8 mouse cellular contexts compared by ENCODE assay signal in the genomic region with DNA sequence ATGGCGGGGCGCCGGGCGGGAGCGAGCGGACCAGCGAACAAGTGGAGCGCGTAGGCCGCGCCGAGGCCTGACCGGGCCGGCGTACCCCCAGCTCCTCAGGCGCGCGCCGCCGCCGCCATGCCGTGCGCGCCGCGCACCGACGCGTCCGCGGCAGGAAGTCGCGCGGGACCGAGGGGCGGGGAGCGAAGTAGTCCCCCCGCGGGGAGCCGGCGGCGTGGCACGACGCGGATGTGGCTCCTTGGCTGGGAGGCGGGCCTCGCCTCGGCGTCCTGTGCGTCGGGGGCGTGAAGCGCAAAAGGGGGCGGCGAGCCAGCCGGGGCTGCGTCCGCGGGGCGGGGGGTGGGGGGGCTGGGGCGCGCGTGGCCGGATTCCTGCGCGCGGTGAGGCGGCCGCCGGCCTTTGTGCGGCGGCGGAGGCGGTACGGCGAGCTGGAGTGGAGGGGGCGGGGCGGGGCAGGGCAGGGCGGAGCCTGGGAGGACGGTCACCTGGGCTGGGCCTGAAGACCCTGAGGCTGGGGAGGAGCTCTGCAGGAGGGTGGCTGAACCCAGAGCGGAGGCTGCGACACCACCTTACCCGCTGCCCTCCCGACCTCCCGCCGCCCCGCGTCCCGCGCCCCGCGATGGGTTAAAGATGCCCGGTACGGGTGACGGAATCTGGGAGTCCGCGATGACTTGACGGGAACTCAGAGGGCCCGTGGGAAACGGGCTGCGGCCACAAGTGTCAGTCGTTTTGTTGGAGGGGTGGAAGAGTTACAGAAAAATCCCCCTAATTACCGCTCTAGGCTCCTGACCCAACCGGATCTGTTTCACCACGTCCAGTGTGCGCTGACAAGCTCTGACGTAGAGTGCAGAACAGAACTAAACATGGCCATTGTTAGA. TPM values are rescaled to one million over a fixed set of nuclear protein-coding genes. Genes with fewer than 3 reads are reported as not detected.
A peak's percentile ranks its signal among the peaks of the same experiment; 100 is the strongest.
DNase-seq lines count a peak whose midpoint lies in the region; ATAC-seq and TF ChIP-seq lines count a peak whose summit lies in the region.

A gene (minus strand): TSS at position 226 of the 878 bp plus-strand sequence.

- under 1% methylated on average over 102 of the region's 107 CpGs for WGBS in cerebellum, adult 2 months
- WGBS in forebrain, postnatal 0 days, result 3% methylated on average over 70 of the region's 107 CpGs
- WGBS in neural tube, embryonic 15.5 days, result under 1% methylated on average over 85 of the region's 107 CpGs

- peak; percentile 81 for ATAC-seq in forebrain, postnatal 0 days
- peak; percentile 87 for ATAC-seq in neural tube, embryonic 15.5 days (ENCODE audit: low FRiP score)

- peak within 1 kb of the TSS; percentile 94 for H3K9ac ChIP-seq in MEL (ENCODE audit: control insufficient read depth, low read depth, low read length, poor library complexity, severe bottlenecking)
- H3K9ac ChIP-seq in forebrain, postnatal 0 days, result peak within 1 kb of the TSS; percentile 99
- peak within 1 kb of the TSS; percentile 96 for H3K9ac ChIP-seq in neural tube, embryonic 15.5 days (replicated peaks)

- peak within 1 kb of the TSS; percentile 49 for H3K27ac ChIP-seq in MEL (ENCODE audit: control insufficient read depth, low read depth, low read length)
- H3K27ac ChIP-seq in cerebellum, adult 2 months (ENCODE audit: insufficient read depth, low read length), result peak within 1 kb of the TSS; percentile 86
- peak within 1 kb of the TSS; percentile 96 for H3K27ac ChIP-seq in forebrain, postnatal 0 days (ENCODE audit: low read depth, low read length)
- peak within 1 kb of the TSS; percentile 98 for H3K27ac ChIP-seq in neural tube, embryonic 15.5 days (replicated peaks)

- TF ChIP-seq RAD21 in MEL (IDR thresholded peaks at IDR 0.05; ENCODE audit: low read depth, low read length), result no peak

- no peak for TF ChIP-seq EP300 in MEL (IDR thresholded peaks at IDR 0.05; ENCODE audit: low read depth in 1 of 2, low read length in 2 of 2)

- H3K9me3 ChIP-seq in MEL (replicated peaks; ENCODE audit: insufficient read depth, low read length), result no peaks in the 10 kb centered on the region
- H3K9me3 ChIP-seq in forebrain, postnatal 0 days (ENCODE audit: low read length), result no peaks in the 10 kb centered on the region
- H3K9me3 ChIP-seq in neural tube, embryonic 15.5 days (replicated peaks), result no peaks in the 10 kb centered on the region

- peaks cover 15% of the 10 kb centered on the region for H3K79me2 ChIP-seq in MEL (ENCODE audit: control insufficient read depth, insufficient read depth, low read length, poor library complexity)

- peak; percentile 85 for DNase-seq in MEL (ENCODE audit: low read depth, low spot score)
- DNase-seq in cerebellum, adult 2 months, result peak; percentile 93 to 95
- DNase-seq in forebrain, postnatal 0 days, result peak; percentile 96
- DNase-seq in heart, postnatal 36 days, result peak; percentile 88 to 91
- DNase-seq in layer of hippocampus, adult 18-20 months (ENCODE audit: low spot score in 2 of 2), result peak; percentile 87 to 90
- peak; percentile 92 to 94 for DNase-seq in lung, adult 18-20 months
- peak; percentile 92 for DNase-seq in testis, postnatal 10 days (ENCODE audit: low spot score)

- TF ChIP-seq CTCF in MEL (IDR thresholded peaks at IDR 0.05 in 2 of 3, conservative IDR thresholded peaks at IDR 0.05 in 1 of 3; ENCODE audit: control insufficient read depth in 1 of 3, insufficient read depth in 1 of 3, low read depth in 2 of 3, low read length in 3 of 3, poor library complexity in 1 of 3, severe bottlenecking in 1 of 3), result no peak
- TF ChIP-seq CTCF in cerebellum, adult 2 months (IDR thresholded peaks at IDR 0.05; ENCODE audit: borderline replicate concordance, insufficient read depth, low read depth, low read length), result no peak
- no peak for TF ChIP-seq CTCF in forebrain, postnatal 0 days (IDR thresholded peaks at IDR 0.05; ENCODE audit: low read depth)

- peak within 1 kb of the TSS; percentile 89 to 97 for H3K4me3 ChIP-seq in MEL (ENCODE audit: control insufficient read depth in 1 of 2, insufficient read depth in 1 of 2, low read depth in 2 of 2, low read length in 2 of 2)
- peak within 1 kb of the TSS; percentile 90 for H3K4me3 ChIP-seq in cerebellum, adult 2 months (replicated peaks; ENCODE audit: insufficient read depth, low read depth, low read length)
- H3K4me3 ChIP-seq in forebrain, postnatal 0 days (ENCODE audit: low read depth, low read length), result peak within 1 kb of the TSS; percentile 95
- H3K4me3 ChIP-seq in neural tube, embryonic 15.5 days (replicated peaks), result peak within 1 kb of the TSS; percentile 96

- no peaks in the 10 kb centered on the region for H3K27me3 ChIP-seq in MEL (ENCODE audit: control insufficient read depth in 1 of 2, insufficient read depth in 2 of 2, low read length in 2 of 2)
- H3K27me3 ChIP-seq in cerebellum, adult 2 months (ENCODE audit: control insufficient read depth, insufficient read depth, low read length), result no peaks in the 10 kb centered on the region
- no peaks in the 10 kb centered on the region for H3K27me3 ChIP-seq in forebrain, postnatal 0 days (ENCODE audit: insufficient read depth, low read length)
- H3K27me3 ChIP-seq in neural tube, embryonic 15.5 days (replicated peaks), result no peaks in the 10 kb centered on the region

- TF ChIP-seq POLR2A in MEL (IDR thresholded peaks at IDR 0.05; ENCODE audit: control insufficient read depth in 1 of 2, insufficient read depth in 1 of 2, low read depth in 1 of 2, low read length in 2 of 2, poor library complexity in 1 of 2), result peak; percentile 61 to 96; a peak in 3 of 4 replicates
- TF ChIP-seq POLR2A in cerebellum, adult 2 months (IDR thresholded peaks at IDR 0.05; ENCODE audit: borderline replicate concordance, insufficient read depth, low read length), result peak; percentile 71

- peak within 1 kb of the TSS; percentile 60 for H3K4me2 ChIP-seq in forebrain, postnatal 0 days (ENCODE audit: low read depth)
- peak within 1 kb of the TSS; percentile 67 for H3K4me2 ChIP-seq in neural tube, embryonic 15.5 days

- peaks cover 0 to 2% of the 10 kb centered on the region in 2 experiments; a peak in 1 of 4 replicates for H3K36me3 ChIP-seq in MEL (ENCODE audit: control insufficient read depth in 1 of 2, insufficient read depth in 2 of 2, low read length in 2 of 2)
- peaks cover 23% of the 10 kb centered on the region; the same call in 1 of the 2 replicates for H3K36me3 ChIP-seq in forebrain, postnatal 0 days (ENCODE audit: insufficient read depth)
- peaks cover 24% of the 10 kb centered on the region for H3K36me3 ChIP-seq in neural tube, embryonic 15.5 days

- intact Hi-C loops in heart, postnatal 36 days (cut with DNase I), result loop anchor here (2.0 kb wide), 1 partner anchor 62 kb away; a partner anchor contains a TSS

- peaks cover 0 to 12% of the 10 kb centered on the region in 2 experiments; a peak in 1 of 4 replicates for H3K4me1 ChIP-seq in MEL (ENCODE audit: control insufficient read depth in 1 of 2, insufficient read depth in 2 of 2, low read length in 2 of 2)
- H3K4me1 ChIP-seq in cerebellum, adult 2 months (ENCODE audit: control insufficient read depth, insufficient read depth, low read length), result peaks cover 12% of the 10 kb centered on the region
- H3K4me1 ChIP-seq in forebrain, postnatal 0 days (ENCODE audit: insufficient read depth), result no peaks in the 10 kb centered on the region; the same call in 1 of the 2 replicates
- H3K4me1 ChIP-seq in neural tube, embryonic 15.5 days, result peaks cover 34% of the 10 kb centered on the region

TF ChIP-seq in MEL, 35 proteins besides CTCF, POLR2A, EP300 and RAD21 (continues in another document):
- TF ChIP-seq MYB (IDR thresholded peaks at IDR 0.05; ENCODE audit: low read depth, low read length) (no peak), NRF1 (IDR thresholded peaks at IDR 0.05; ENCODE audit: insufficient read depth, low read depth, low read length, poor library complexity, severe bottlenecking) (no peak), CHD1 (IDR thresholded peaks at IDR 0.05; ENCODE audit: low read depth, low read length) (no peak), NELFE (IDR thresholded peaks at IDR 0.05; ENCODE audit: low read depth, low read length) (peak; percentile 76), JUND (IDR thresholded peaks at IDR 0.05; ENCODE audit: low read depth, low read length) (no peak), POLR2AphosphoS5 (IDR thresholded peaks at IDR 0.05; ENCODE audit: borderline replicate concordance, low read depth, low read length) (no peak), ZNF384 (IDR thresholded peaks at IDR 0.05; ENCODE audit: low read depth, low read length) (no peak), GABPA (IDR thresholded peaks at IDR 0.05; ENCODE audit: low read depth, low read length) (no peak), ELF1 (IDR thresholded peaks at IDR 0.05; ENCODE audit: low read depth, low read length) (no peak; the same call in 1 of the 2 replicates), MAZ (IDR thresholded peaks at IDR 0.05; ENCODE audit: low read depth, low read length) (peak; percentile 69; the same call in 1 of the 2 replicates), E2F4 (IDR thresholded peaks at IDR 0.05; ENCODE audit: borderline replicate concordance, low read depth, low read length) (no peak), MAX (IDR thresholded peaks at IDR 0.05; ENCODE audit: low read length) (peak; percentile 70), TCF12 (IDR thresholded peaks at IDR 0.05; ENCODE audit: low read depth, low read length) (no peak), MEF2A (IDR thresholded peaks at IDR 0.05; ENCODE audit: extremely low read depth, insufficient replicate concordance, low read depth, low read length, poor library complexity, severe bottlenecking) (no peak), RCOR1 (IDR thresholded peaks at IDR 0.05; ENCODE audit: low read depth, low read length) (no peak), SIN3A (IDR thresholded peaks at IDR 0.05; ENCODE audit: low read length) (0 out of 2 replicates have a peak, but pooled peaks have one; percentile 15), BHLHE40 (IDR thresholded peaks at IDR 0.05; ENCODE audit: borderline replicate concordance, low read depth, low read length) (no peak), UBTF (IDR thresholded peaks at IDR 0.05; ENCODE audit: borderline replicate concordance, insufficient read depth, low read depth, low read length) (no peak), HCFC1 (IDR thresholded peaks at IDR 0.05; ENCODE audit: low read depth, low read length) (peak; percentile 59; the same call in 1 of the 2 replicates), USF2 (IDR thresholded peaks at IDR 0.05; ENCODE audit: borderline replicate concordance in 1 of 2, insufficient read depth in 1 of 2, low read depth in 1 of 2, low read length in 2 of 2) (no peak)

RNA-seq across cellular contexts. Expression of the gene that starts here (rescaled TPM):
- 33.7 and 41.0 TPM in 2 replicates for total RNA-seq in MEL (2012; rRNA removed)
- 10 to 100 TPM; 27.1 to 77.1 TPM for polyA plus RNA-seq in MEL (2012; ENCODE audit: insufficient read depth in 1 of 2, insufficient read length in 2 of 2, low read depth in 1 of 2, low replicate concordance in 2 of 2, missing spikeins in 1 of 2)
- polyA plus RNA-seq in cerebellum, adult 2 months (2012; rRNA removed), result 79.9 and 86.7 TPM in 2 replicates
- 151 and 196 TPM in 2 replicates for total RNA-seq in forebrain, postnatal 0 days (2014; rRNA removed)
- polyA plus RNA-seq in forebrain, postnatal 0 days (2015; fragmentation: Nextera tagmentation; extraction: Ambion mirVana), result 122 and 145 TPM in 2 replicates
- total RNA-seq in heart, postnatal 36 days (2021), result 10 to 100 TPM; 74.1 to 89.9 TPM
- total RNA-seq in layer of hippocampus, adult 18-20 months (2021), result 100 to 1,000 TPM; 126 to 128 TPM
- polyA plus RNA-seq in neural tube, embryonic 15.5 days (2015; fragmentation: Nextera tagmentation; extraction: Ambion mirVana), result 199 and 230 TPM in 2 replicates

Comparison
In these comparisons a context has a peak if more than half of its experiments do, and no peak if none do; other contexts are left out.
1. Peak in every context shown above with its lines: DNase-seq, ATAC-seq, H3K4me3 ChIP-seq and H3K27ac ChIP-seq.